Mouse (Mus musculus) lung, embryonic 14.5 days (tissue): ENCODE measurements around the gene Rexo4. TPM values are rescaled to one million over a fixed set of nuclear protein-coding genes. Genes with fewer than 3 reads are reported as not detected.

Source experiments
- ATAC-seq: fragments of 200-750 bp; cut with Nextera tagmentation; 2 replicates; pipeline ENCODE4 v1.8.0; 2017; ENCODE audit warnings: mild to moderate bottlenecking, moderate TSS enrichment, moderate library complexity; ENCODE audit not compliant: insufficient read depth
- DNase-seq: peaks from one replicate; pipeline ENCODE4 v3.0.0-alpha.2; 2015
- H3K27ac ChIP-seq: fragments of 300-500 bp; sonication (generic); 2 replicates; pipeline ENCODE4 v1.5.1; 2014; ENCODE audit warnings: low read depth, mild to moderate bottlenecking, moderate library complexity
- H3K27me3 ChIP-seq: fragments of 300-500 bp; sonication (generic); 2 replicates; pipeline ENCODE4 v1.6.1; 2014; ENCODE audit warnings: low read length, control low read depth; ENCODE audit not compliant: insufficient read depth
- H3K36me3 ChIP-seq: fragments of 300-500 bp; sonication (generic); 2 replicates; pipeline ENCODE4 v1.6.1; 2014; ENCODE audit warnings: control low read depth; ENCODE audit not compliant: insufficient read depth
- H3K4me1 ChIP-seq: fragments of 300-500 bp; sonication (generic); 2 replicates; pipeline ENCODE4 v1.6.1; 2014; ENCODE audit warnings: antibody characterized with exemption, control low read depth; ENCODE audit not compliant: insufficient read depth
- H3K4me2 ChIP-seq: fragments of 300-500 bp; sonication (generic); 2 replicates; pipeline ENCODE4 v1.6.1; 2014; ENCODE audit warnings: mild to moderate bottlenecking
- H3K4me3 ChIP-seq: fragments of 300-500 bp; sonication (generic); 2 replicates; pipeline ENCODE4 v1.5.1; 2014; ENCODE audit warnings: low read depth, low read length
- H3K9ac ChIP-seq: fragments of 300-500 bp; sonication (generic); 2 replicates; pipeline ENCODE4 v1.6.1; 2014
- H3K9me3 ChIP-seq: fragments of 300-500 bp; sonication (generic); 2 replicates; pipeline ENCODE4 v1.6.1; 2016; ENCODE audit warnings: low read depth, low read length, control low read depth
- CTCF ChIP-seq: IDR thresholded peaks from 2 replicates; pipeline ENCODE4 v1.5.1; 2016; ENCODE audit warnings: antibody characterized with exemption, low read depth
- WGBS: fragments of 180-500 bp; shearing (Covaris S2); extraction: QIAGEN DNeasy Blood & Tissue Kit; methylation state at CpG from one replicate; pipeline ENCODE4 v1.1.7; 2014; 5-methylcytosine and 5-hydroxymethylcytosine counted together
- polyA plus RNA-seq: library from polyadenylated mRNA; unstranded; fragments of >200 nt; fragmentation: Nextera tagmentation; extraction: Ambion mirVana; gene quantifications from 2 replicates; pipeline ENCODE4 v1.2.1, GENCODE M21; 2014

Rexo4 gene
- polyA plus RNA-seq, 1 experiment from 2014 or later = 48.3 TPM

DNA sequence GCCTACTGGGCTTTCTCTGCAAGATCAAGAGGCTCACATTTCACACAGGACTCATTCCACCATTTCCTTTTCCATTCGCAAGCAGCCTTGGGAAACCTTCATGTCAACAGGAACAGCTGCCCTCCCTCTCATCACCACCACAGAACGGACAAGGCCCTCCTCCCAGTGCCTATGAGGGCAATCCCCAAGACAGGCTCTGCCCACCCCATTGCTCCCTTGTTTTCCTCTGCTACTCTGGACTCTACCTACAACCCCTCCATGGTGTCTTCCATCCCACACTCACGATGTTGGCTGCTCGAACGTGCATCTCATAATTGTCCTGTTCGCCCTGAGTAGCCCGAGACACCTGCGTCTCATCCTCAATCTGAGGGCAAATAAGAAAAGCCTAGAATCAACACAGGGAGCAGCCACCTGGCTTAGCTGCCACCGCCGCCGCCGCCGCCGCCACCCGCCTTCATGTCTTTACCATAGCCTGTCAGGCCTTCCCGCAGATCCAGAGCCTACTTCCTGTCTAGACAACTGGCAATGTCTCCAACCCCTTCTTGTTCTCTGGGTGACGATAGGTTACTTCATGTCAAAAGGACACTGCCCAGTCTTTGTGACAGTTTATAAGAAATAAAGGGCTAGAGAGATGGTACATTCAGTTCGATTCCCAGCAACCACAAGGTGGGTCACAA is 55.3 kb downstream of the Rexo4 start:
- WGBS = 77% methylated on average over 18 of the region's 18 CpGs
- Histone ChIP-seq H3K9me3 (no peaks in the 10 kb centered on the region), H3K4me1 (peaks cover 8% of the 10 kb centered on the region; the same call in 1 of the 2 replicates), H3K9ac (peak overlapping the region; percentile 69), H3K27ac (no peak overlapping the region), H3K36me3 (peaks cover 76% of the 10 kb centered on the region), H3K4me3 (peak overlapping the region; percentile 87), H3K27me3 (no peaks in the 10 kb centered on the region), H3K4me2 (peak overlapping the region; percentile 69)
- no peak for TF ChIP-seq CTCF
- DNase-seq = no peak
- no peak for ATAC-seq

GRCm38 (mm10) chr2:26907109-26907508 is 57.1 kb downstream of the Rexo4 start:
- no peak overlapping the region for H3K4me2 ChIP-seq
- no peak overlapping the region; the same call in 1 of the 2 replicates for H3K9ac ChIP-seq
- peaks cover 59% of the 10 kb centered on the region for H3K36me3 ChIP-seq
- H3K27me3 ChIP-seq = no peaks in the 10 kb centered on the region
- TF ChIP-seq CTCF = peak; percentile 85
- ATAC-seq (no peak), DNase-seq (peak; percentile 74)
- H3K4me1 ChIP-seq = peaks cover 13% of the 10 kb centered on the region; the same call in 1 of the 2 replicates
- 46% methylated on average over 4 of the region's 4 CpGs for WGBS
- no peak overlapping the region for H3K4me3 ChIP-seq
- H3K9me3 ChIP-seq = no peaks in the 10 kb centered on the region
- H3K27ac ChIP-seq = no peak overlapping the region

DNA sequence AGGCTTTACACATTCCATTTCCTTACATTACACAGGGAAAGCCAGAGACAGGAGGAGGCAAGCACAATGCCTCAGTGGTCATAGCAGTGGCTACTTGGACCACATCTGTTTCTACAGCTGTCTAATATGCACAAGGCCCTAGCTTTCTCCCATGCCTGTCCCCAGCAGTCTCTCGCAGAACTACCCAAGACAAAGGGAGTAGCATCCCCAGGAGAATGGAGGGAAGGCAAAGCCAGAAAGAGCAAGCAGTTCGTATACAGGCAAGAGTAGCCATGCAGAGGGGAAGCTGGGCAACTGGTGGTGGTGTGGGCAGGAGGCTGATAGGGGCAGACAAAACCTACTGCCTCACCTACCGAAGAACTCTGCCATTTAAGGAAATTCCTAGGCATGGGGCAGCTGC is 57.8 kb downstream of the Rexo4 start:
- H3K27me3 ChIP-seq = no peaks in the 10 kb centered on the region
- no peak for ATAC-seq
- no peak for TF ChIP-seq CTCF
- no peak overlapping the region for H3K4me2 ChIP-seq
- H3K4me1 ChIP-seq = peaks cover 18% of the 10 kb centered on the region; the same call in 1 of the 2 replicates
- no peak overlapping the region for H3K9ac ChIP-seq
- H3K36me3 ChIP-seq = peaks cover 52% of the 10 kb centered on the region
- H3K4me3 ChIP-seq = no peak overlapping the region
- H3K27ac ChIP-seq = no peak overlapping the region
- H3K9me3 ChIP-seq = no peaks in the 10 kb centered on the region
- WGBS = 90% methylated on average over 3 of the region's 3 CpGs
- DNase-seq = no peak

GRCm38 (mm10) chr2:26905936-26906335 is 58.2 kb downstream of the Rexo4 start:
- WGBS = 77% methylated on average over 2 of the region's 2 CpGs

More at GRCm38 (mm10) chr2:26905936-26906335, 58.2 kb downstream of the Rexo4 start:
- no peaks in the 10 kb centered on the region for H3K27me3 ChIP-seq
- no peak overlapping the region for H3K9ac ChIP-seq
- DNase-seq = no peak
- H3K4me1 ChIP-seq = peaks cover 18% of the 10 kb centered on the region; the same call in 1 of the 2 replicates
- H3K4me3 ChIP-seq = no peak overlapping the region
- peaks cover 48% of the 10 kb centered on the region for H3K36me3 ChIP-seq
- no peak overlapping the region for H3K27ac ChIP-seq
- ATAC-seq = no peak
- no peaks in the 10 kb centered on the region for H3K9me3 ChIP-seq
- no peak for TF ChIP-seq CTCF
- H3K4me2 ChIP-seq = no peak overlapping the region

Other genes with a start within 250 kb of the Rexo4 start
- not detected in 2 replicates for gene Abo, start 99.4 kb downstream of the Rexo4 start, polyA plus RNA-seq
- 12.5 and 15.5 TPM in 2 replicates for gene Surf6, start 61.5 kb downstream of the Rexo4 start, polyA plus RNA-seq
- gene Med22, start 53.7 kb downstream of the Rexo4 start, polyA plus RNA-seq = 33.2 and 34.6 TPM in 2 replicates
- 775 and 784 TPM in 2 replicates for gene Rpl7a, start 53.6 kb downstream of the Rexo4 start, polyA plus RNA-seq
- 33.2 and 35.5 TPM in 2 replicates for gene Surf2, start 48.0 kb downstream of the Rexo4 start, polyA plus RNA-seq
- 41.5 and 43.6 TPM in 2 replicates for gene Surf1, start 47.9 kb downstream of the Rexo4 start, polyA plus RNA-seq
- gene Surf4, start 30.5 kb downstream of the Rexo4 start, polyA plus RNA-seq = 195 and 211 TPM in 2 replicates
- not detected in 2 replicates for gene Stkld1, start 30.3 kb downstream of the Rexo4 start, polyA plus RNA-seq
- gene Adamts13, start 9.0 kb upstream of the Rexo4 start, polyA plus RNA-seq = 0.07 and 0.08 TPM in 2 replicates
- 48.4 and 58.8 TPM in 2 replicates for gene Cacfd1, start 45.5 kb upstream of the Rexo4 start, polyA plus RNA-seq
- 0.28 and 0.35 TPM in 2 replicates for gene Slc2a6, start 63.6 kb upstream of the Rexo4 start, polyA plus RNA-seq
- 0.17 and 0.18 TPM in 2 replicates for gene Mymk, start 107.8 kb upstream of the Rexo4 start, polyA plus RNA-seq
- 19.2 and 21.0 TPM in 2 replicates for gene Adamtsl2, start 115.0 kb upstream of the Rexo4 start, polyA plus RNA-seq
- gene Fam163b, start 178.1 kb upstream of the Rexo4 start, polyA plus RNA-seq = 0.61 and 0.70 TPM in 2 replicates
- gene Dbh, start 200.8 kb upstream of the Rexo4 start, polyA plus RNA-seq = 0.20 and 0.75 TPM in 2 replicates